Mouse (Mus musculus) thymus, adult 2 months (tissue): ENCODE measurements at regions not wholly inside any gene's neighbourhood (a gene's known extent, or its start where the extent isn't known, plus 50 kb on each side); places are given as distances from the start of the nearest gene placed in this dataset.

Source experiments
- CTCF ChIP-seq: fragments of 200-500 bp; IDR thresholded peaks from 2 replicates; pipeline ENCODE4 v1.5.1; 2012; ENCODE audit warnings: mild to moderate bottlenecking, control low read depth, low read length, moderate library complexity, borderline replicate concordance; ENCODE audit not compliant: control insufficient read depth, poor library complexity, insufficient read depth; ENCODE audit errors: extremely low read depth
- POLR2A ChIP-seq: fragments of 200-500 bp; IDR thresholded peaks from 2 replicates; pipeline ENCODE4 v1.6.1; 2012; ENCODE audit warnings: mild to moderate bottlenecking, low read length, control low read depth, moderate library complexity; ENCODE audit not compliant: control insufficient read depth, poor library complexity, insufficient read depth; ENCODE audit errors: extremely low read depth

DNA sequence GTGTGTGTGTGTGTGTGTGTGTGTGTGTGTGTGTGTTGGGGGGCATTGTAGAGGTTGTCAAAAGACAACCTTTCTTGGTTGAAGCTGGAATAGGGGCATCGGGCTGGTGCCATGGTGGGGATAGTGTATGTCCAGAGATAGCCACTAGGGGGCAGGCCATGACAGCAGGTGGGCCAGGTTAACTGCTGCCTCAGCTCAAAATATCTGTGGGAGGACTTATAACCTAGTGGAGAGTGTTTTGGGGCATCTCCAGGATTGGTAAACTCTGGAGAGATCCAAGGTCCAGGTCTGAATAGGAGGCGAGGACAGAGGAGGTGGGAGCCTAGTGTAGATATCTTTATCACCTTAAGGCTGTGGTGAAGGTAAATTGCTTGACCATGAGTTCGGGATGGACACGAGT lies 259.3 kb downstream of the Dhx35 start:
- TF ChIP-seq POLR2A (no peak), CTCF (peak; percentile 51; the same call in 1 of the 2 replicates)
